Mouse (Mus musculus): ENCODE results near the gene Vwa5b2. TPM values are rescaled to one million over a fixed set of nuclear protein-coding genes. Genes with fewer than 3 reads are reported as not detected.

Vwa5b2 gene
- 0.84 and 0.97 TPM in 2 replicates for polyA plus RNA-seq (2016; fragmentation: Nextera tagmentation; extraction: Ambion mirVana)

- peak; percentile 22 for DNase-seq (ENCODE audit: extremely low spot score, low spot score)
- H3K27ac ChIP-seq, result peak within 1 kb of the TSS; percentile 65
- WGBS, result 1% methylated on average over 24 of the region's 24 CpGs
These were observed at the start of gene Vwa5b2 for GRCm38 (mm10) chr16:20589366-20589938. Vwa5b2 (plus strand) TSS chr16:20589471.

GRCm38 (mm10) chr16:20539649-20540048, 49.6 kb upstream of the Vwa5b2 start:
- 89% methylated on average over 3 of the region's 3 CpGs for WGBS
- H3K27me3 ChIP-seq (ENCODE audit: poor library complexity, severe bottlenecking), result no peaks in the 10 kb centered on the region
- H3K4me1 ChIP-seq, result peaks cover 27% of the 10 kb centered on the region
- H3K9me3 ChIP-seq, result no peaks in the 10 kb centered on the region
- no peak overlapping the region for H3K27ac ChIP-seq
- no peak for DNase-seq (ENCODE audit: extremely low spot score, low spot score)
- H3K36me3 ChIP-seq (replicated peaks), result peaks cover 74% of the 10 kb centered on the region
- H3K4me3 ChIP-seq, result no peak overlapping the region

More at GRCm38 (mm10) chr16:20589366-20589938, at the start of gene Vwa5b2:
- Histone ChIP-seq H3K4me3 (peak within 1 kb of the TSS; percentile 64), H3K9me3 (no peaks in the 10 kb centered on the region), H3K27me3 (ENCODE audit: poor library complexity, severe bottlenecking) (peaks cover 72% of the 10 kb centered on the region), H3K4me1 (peaks cover 25% of the 10 kb centered on the region), H3K36me3 (replicated peaks) (no peaks in the 10 kb centered on the region)

- Histone ChIP-seq H3K9me3 (no peaks in the 10 kb centered on the region), H3K4me3 (no peak overlapping the region), H3K27me3 (ENCODE audit: poor library complexity, severe bottlenecking) (no peaks in the 10 kb centered on the region), H3K36me3 (replicated peaks) (peaks cover 82% of the 10 kb centered on the region), H3K4me1 (peaks cover 27% of the 10 kb centered on the region), H3K27ac (no peak overlapping the region)
- 85% methylated on average over 4 of the region's 4 CpGs for WGBS
- no peak for DNase-seq (ENCODE audit: extremely low spot score, low spot score)
These were observed 48.8 kb upstream of the Vwa5b2 start for GRCm38 (mm10) chr16:20540438-20540837.

- Histone ChIP-seq H3K27me3 (ENCODE audit: poor library complexity, severe bottlenecking) (no peaks in the 10 kb centered on the region), H3K4me1 (peaks cover 20% of the 10 kb centered on the region), H3K36me3 (replicated peaks) (peaks cover 62% of the 10 kb centered on the region), H3K27ac (no peak overlapping the region), H3K9me3 (no peaks in the 10 kb centered on the region), H3K4me3 (no peak overlapping the region)
- no peak for DNase-seq (ENCODE audit: extremely low spot score, low spot score)
- WGBS, result 95% methylated on average over 10 of the region's 10 CpGs
These were observed 43.6 kb upstream of the Vwa5b2 start for GRCm38 (mm10) chr16:20545696-20546095.

GRCm38 (mm10) chr16:20547423-20547822, 41.8 kb upstream of the Vwa5b2 start:
- H3K27me3 ChIP-seq (ENCODE audit: poor library complexity, severe bottlenecking), result no peaks in the 10 kb centered on the region
- no peak for DNase-seq (ENCODE audit: extremely low spot score, low spot score)
- H3K4me1 ChIP-seq, result peaks cover 20% of the 10 kb centered on the region
- H3K27ac ChIP-seq, result peak overlapping the region; percentile 87
- H3K9me3 ChIP-seq, result no peaks in the 10 kb centered on the region
- H3K36me3 ChIP-seq (replicated peaks), result peaks cover 61% of the 10 kb centered on the region
- H3K4me3 ChIP-seq, result peak overlapping the region; percentile 89
- WGBS, result 64% methylated on average over 5 of the region's 5 CpGs

GRCm38 (mm10) chr16:20548096-20548948, 40.9 kb upstream of the Vwa5b2 start, which contains the start of gene Abcf3:
Abcf3 (plus strand) TSS chr16:20548577.
- Histone ChIP-seq H3K27ac (peak within 1 kb of the TSS; percentile 87), H3K36me3 (replicated peaks) (peaks cover 62% of the 10 kb centered on the region), H3K27me3 (ENCODE audit: poor library complexity, severe bottlenecking) (no peaks in the 10 kb centered on the region), H3K4me3 (peak within 1 kb of the TSS; percentile 89), H3K9me3 (no peaks in the 10 kb centered on the region), H3K4me1 (peaks cover 20% of the 10 kb centered on the region)
- under 1% methylated on average over 56 of the region's 56 CpGs for WGBS
- peak; percentile 98 for DNase-seq (ENCODE audit: extremely low spot score, low spot score)

GRCm38 (mm10) chr16:20549161-20549560, 40.1 kb upstream of the Vwa5b2 start:
- H3K27ac ChIP-seq, result peak overlapping the region; percentile 87
- WGBS, result 56% methylated on average over 9 of the region's 9 CpGs
- DNase-seq (ENCODE audit: extremely low spot score, low spot score), result no peak

GRCm38 (mm10) chr16:20551691-20552090, 37.6 kb upstream of the Vwa5b2 start:
- Histone ChIP-seq H3K27me3 (ENCODE audit: poor library complexity, severe bottlenecking) (no peaks in the 10 kb centered on the region), H3K4me1 (peaks cover 20% of the 10 kb centered on the region), H3K9me3 (no peaks in the 10 kb centered on the region), H3K27ac (no peak overlapping the region), H3K36me3 (replicated peaks) (peaks cover 63% of the 10 kb centered on the region), H3K4me3 (no peak overlapping the region)
- DNase-seq (ENCODE audit: extremely low spot score, low spot score), result no peak
- 92% methylated on average over 5 of the region's 5 CpGs for WGBS

More at GRCm38 (mm10) chr16:20549161-20549560, 40.1 kb upstream of the Vwa5b2 start:
- Histone ChIP-seq H3K36me3 (replicated peaks) (peaks cover 65% of the 10 kb centered on the region), H3K9me3 (no peaks in the 10 kb centered on the region), H3K4me3 (peak overlapping the region; percentile 89), H3K4me1 (peaks cover 20% of the 10 kb centered on the region), H3K27me3 (ENCODE audit: poor library complexity, severe bottlenecking) (no peaks in the 10 kb centered on the region)

GRCm38 (mm10) chr16:20552594-20552993, 36.7 kb upstream of the Vwa5b2 start:
- 95% methylated on average over 1 of the region's 1 CpGs for WGBS
- no peak for DNase-seq (ENCODE audit: extremely low spot score, low spot score)
- H3K4me1 ChIP-seq, result peaks cover 17% of the 10 kb centered on the region
- H3K4me3 ChIP-seq, result no peak overlapping the region
- no peaks in the 10 kb centered on the region for H3K9me3 ChIP-seq
- H3K36me3 ChIP-seq (replicated peaks), result peaks cover 68% of the 10 kb centered on the region
- no peak overlapping the region for H3K27ac ChIP-seq
- H3K27me3 ChIP-seq (ENCODE audit: poor library complexity, severe bottlenecking), result no peaks in the 10 kb centered on the region

- Histone ChIP-seq H3K4me1 (no peaks in the 10 kb centered on the region), H3K27ac (no peak overlapping the region), H3K4me3 (no peak overlapping the region), H3K36me3 (replicated peaks) (peaks cover 90% of the 10 kb centered on the region), H3K27me3 (ENCODE audit: poor library complexity, severe bottlenecking) (no peaks in the 10 kb centered on the region), H3K9me3 (no peaks in the 10 kb centered on the region)
- 85% methylated on average over 6 of the region's 6 CpGs for WGBS
- no peak for DNase-seq (ENCODE audit: extremely low spot score, low spot score)
These were observed 34.3 kb upstream of the Vwa5b2 start for GRCm38 (mm10) chr16:20555000-20555399.

GRCm38 (mm10) chr16:20557381-20557780, 31.9 kb upstream of the Vwa5b2 start:
- Histone ChIP-seq H3K9me3 (no peaks in the 10 kb centered on the region), H3K4me3 (no peak overlapping the region), H3K4me1 (no peaks in the 10 kb centered on the region), H3K27me3 (ENCODE audit: poor library complexity, severe bottlenecking) (no peaks in the 10 kb centered on the region), H3K36me3 (replicated peaks) (peaks cover 92% of the 10 kb centered on the region), H3K27ac (no peak overlapping the region)
- DNase-seq (ENCODE audit: extremely low spot score, low spot score), result no peak
- WGBS, result 88% methylated on average over 7 of the region's 7 CpGs

GRCm38 (mm10) chr16:20565075-20565474, 24.2 kb upstream of the Vwa5b2 start:
- H3K4me3 ChIP-seq, result no peak overlapping the region
- H3K36me3 ChIP-seq (replicated peaks), result peaks cover 35% of the 10 kb centered on the region
- DNase-seq (ENCODE audit: extremely low spot score, low spot score), result no peak
- WGBS, result 77% methylated on average over 1 of the region's 1 CpGs
- no peaks in the 10 kb centered on the region for H3K9me3 ChIP-seq
- H3K27ac ChIP-seq, result no peak overlapping the region
- no peaks in the 10 kb centered on the region for H3K27me3 ChIP-seq (ENCODE audit: poor library complexity, severe bottlenecking)
- H3K4me1 ChIP-seq, result no peaks in the 10 kb centered on the region

Data from forebrain, embryonic 10.5 days (tissue).